Mouse (Mus musculus): ENCODE data around the gene Otulin. TPM values are rescaled to one million over a fixed set of nuclear protein-coding genes. Genes with fewer than 3 reads are reported as not detected.

The Otulin gene
- total and polyA plus RNA-seq, 3 experiments = 40.0 to 84.8 (median 80.2) TPM

GRCm38 (mm10) chr15:27619683-27620082 is 10.8 kb downstream of the Otulin start:
- no peaks in the 10 kb centered on the region for H3K27me3 ChIP-seq (replicated peaks)
- in situ Hi-C loops (cut with MboI; ENCODE audit: low pct_ligation_motif_present, low pct_unique_long_range_greater_than_20kb, low sequenced_read_pairs) = no loop called here
- no peak overlapping the region for H3K4me3 ChIP-seq (replicated peaks in 1 of 3; ENCODE audit: low read depth in 2 of 3, low read length in 2 of 3, poor library complexity in 1 of 3)
- no peak overlapping the region for H3K9ac ChIP-seq (ENCODE audit: insufficient read depth, low read depth)
- dilution Hi-C loops (cut with MboI; ENCODE audit: extremely low pct_ligation_motif_present, extremely low pct_unique_long_range_greater_than_20kb, low sequenced_read_pairs) = no loop called here
- peaks cover 58 to 94% of the 10 kb centered on the region in 2 experiments for H3K36me3 ChIP-seq (replicated peaks in 1 of 2; ENCODE audit: control insufficient read depth in 1 of 2, insufficient read depth in 1 of 2, low read length in 1 of 2)
- peaks cover 8% of the 10 kb centered on the region for H3K79me2 ChIP-seq (replicated peaks; ENCODE audit: control insufficient read depth, extremely low read depth, insufficient read depth, poor library complexity, severe bottlenecking)
- DNase-seq (ENCODE audit: extremely low read depth) = no peak
- no peak overlapping the region for H3K27ac ChIP-seq (ENCODE audit: insufficient read depth, low read depth)
- H3K4me2 ChIP-seq (ENCODE audit: insufficient read depth, low read depth, poor library complexity, severe bottlenecking) = no peak overlapping the region
- H3K9me3 ChIP-seq (replicated peaks; ENCODE audit: low read length) = no peaks in the 10 kb centered on the region
- peaks cover 10 to 58% of the 10 kb centered on the region in 2 experiments for H3K4me1 ChIP-seq (ENCODE audit: control insufficient read depth in 1 of 2, insufficient read depth in 2 of 2)
- TF ChIP-seq USF1 (IDR thresholded peaks at IDR 0.05; ENCODE audit: low read depth, low read length) = no peak
- TF ChIP-seq EP300 (IDR thresholded peaks at IDR 0.05; ENCODE audit: low read length) = no peak
- TF ChIP-seq SIN3A (IDR thresholded peaks at IDR 0.05; ENCODE audit: low read length) = no peak
- TF ChIP-seq ZKSCAN1 (IDR thresholded peaks at IDR 0.05; ENCODE audit: borderline replicate concordance, low read depth, low read length) = no peak
- no peak for TF ChIP-seq JUND (conservative IDR thresholded peaks at IDR 0.05; ENCODE audit: low read depth, low read length)
- no peak for TF ChIP-seq NRF1 (IDR thresholded peaks at IDR 0.05; ENCODE audit: low read depth, low read length)
- no peak for TF ChIP-seq RAD21 (IDR thresholded peaks at IDR 0.05; ENCODE audit: low read depth, low read length)

GRCm38 (mm10) chr15:27618778-27619533 is 11.5 kb downstream of the Otulin start:
- Histone ChIP-seq H3K4me1 (ENCODE audit: control insufficient read depth in 1 of 2, insufficient read depth in 2 of 2) (peaks cover 3 to 50% of the 10 kb centered on the region in 2 experiments), H3K36me3 (replicated peaks in 1 of 2; ENCODE audit: control insufficient read depth in 1 of 2, insufficient read depth in 1 of 2, low read length in 1 of 2) (peaks cover 64 to 95% of the 10 kb centered on the region in 2 experiments), H3K4me3 (replicated peaks in 1 of 3; ENCODE audit: low read depth in 2 of 3, low read length in 2 of 3, poor library complexity in 1 of 3) (no peak overlapping the region), H3K27ac (ENCODE audit: insufficient read depth, low read depth) (no peak overlapping the region), H3K4me2 (ENCODE audit: insufficient read depth, low read depth, poor library complexity, severe bottlenecking) (no peak overlapping the region), H3K9me3 (replicated peaks; ENCODE audit: low read length) (no peaks in the 10 kb centered on the region), H3K9ac (ENCODE audit: insufficient read depth, low read depth) (no peak overlapping the region), H3K27me3 (replicated peaks) (no peaks in the 10 kb centered on the region), H3K79me2 (replicated peaks; ENCODE audit: control insufficient read depth, extremely low read depth, insufficient read depth, poor library complexity, severe bottlenecking) (peaks cover 3% of the 10 kb centered on the region)
- in situ Hi-C loops (cut with MboI; ENCODE audit: low pct_ligation_motif_present, low pct_unique_long_range_greater_than_20kb, low sequenced_read_pairs) (no loop called here), dilution Hi-C loops (cut with MboI; ENCODE audit: extremely low pct_ligation_motif_present, extremely low pct_unique_long_range_greater_than_20kb, low sequenced_read_pairs) (no loop called here)
- TF ChIP-seq IRF4 (IDR thresholded peaks at IDR 0.05; ENCODE audit: low read depth, low read length) = peak; percentile 19; the same call in 1 of the 2 replicates
- TF ChIP-seq NRF1 (IDR thresholded peaks at IDR 0.05; ENCODE audit: low read depth, low read length) = no peak
- peak; percentile 43; the same call in 1 of the 2 replicates for TF ChIP-seq MEF2A (IDR thresholded peaks at IDR 0.05; ENCODE audit: borderline replicate concordance, low read depth, low read length)
- no peak for DNase-seq (ENCODE audit: extremely low read depth)

- H3K9me3 ChIP-seq (replicated peaks; ENCODE audit: low read length) = no peaks in the 10 kb centered on the region
- H3K4me1 ChIP-seq (ENCODE audit: control insufficient read depth in 1 of 2, insufficient read depth in 2 of 2) = peaks cover 3 to 46% of the 10 kb centered on the region in 2 experiments; a peak in 3 of 4 replicates
- H3K36me3 ChIP-seq (replicated peaks in 1 of 2; ENCODE audit: control insufficient read depth in 1 of 2, insufficient read depth in 1 of 2, low read length in 1 of 2) = peaks cover 59 to 94% of the 10 kb centered on the region in 2 experiments
- no peak overlapping the region for H3K4me3 ChIP-seq (replicated peaks in 1 of 3; ENCODE audit: low read depth in 2 of 3, low read length in 2 of 3, poor library complexity in 1 of 3)
- dilution Hi-C loops (cut with MboI; ENCODE audit: extremely low pct_ligation_motif_present, extremely low pct_unique_long_range_greater_than_20kb, low sequenced_read_pairs) (no loop called here), in situ Hi-C loops (cut with MboI; ENCODE audit: low pct_ligation_motif_present, low pct_unique_long_range_greater_than_20kb, low sequenced_read_pairs) (no loop called here)
- DNase-seq (ENCODE audit: extremely low read depth) = no peak
- H3K79me2 ChIP-seq (replicated peaks; ENCODE audit: control insufficient read depth, extremely low read depth, insufficient read depth, poor library complexity, severe bottlenecking) = no peaks in the 10 kb centered on the region
- H3K9ac ChIP-seq (ENCODE audit: insufficient read depth, low read depth) = no peak overlapping the region
- H3K27me3 ChIP-seq (replicated peaks) = no peaks in the 10 kb centered on the region
- no peak overlapping the region for H3K27ac ChIP-seq (ENCODE audit: insufficient read depth, low read depth)
- no peak for TF ChIP-seq NELFE (IDR thresholded peaks at IDR 0.05; ENCODE audit: low read depth, low read length)
- no peak for TF ChIP-seq CHD2 (IDR thresholded peaks at IDR 0.05; ENCODE audit: low read length)
- H3K4me2 ChIP-seq (ENCODE audit: insufficient read depth, low read depth, poor library complexity, severe bottlenecking) = no peak overlapping the region
Measured at GRCm38 (mm10) chr15:27617227-27617626, 13.3 kb downstream of the Otulin start.
